Mouse (Mus musculus): ENCODE data around the gene Mical3. TPM values are rescaled to one million over a fixed set of nuclear protein-coding genes. Genes with fewer than 3 reads are reported as not detected.

The Mical3 gene
- polyA plus RNA-seq, 1 experiment from 2014 or later = 6.7 TPM

DNA sequence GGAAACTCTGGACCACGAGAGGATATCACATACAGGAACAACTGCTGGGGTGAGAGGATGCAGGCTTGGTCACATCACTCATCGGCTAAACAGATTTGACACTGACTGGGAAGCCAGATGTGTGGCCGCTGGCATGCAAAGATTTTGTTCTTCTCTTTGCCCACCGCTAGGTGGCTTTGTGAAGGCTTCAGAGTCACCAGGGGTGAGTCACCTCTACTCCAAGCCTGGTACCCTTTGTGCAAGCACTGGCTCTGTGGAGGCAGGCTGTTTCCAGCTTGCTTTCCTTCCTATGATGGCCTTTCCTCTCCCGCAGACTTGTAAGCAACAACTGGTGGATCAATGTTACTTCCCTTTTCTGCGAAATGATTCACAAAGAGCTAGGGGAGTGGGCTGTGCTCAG lies 149.3 kb downstream of the Mical3 start:
- 60% methylated on average over 6 of the region's 6 CpGs for WGBS
- no peak for ATAC-seq

GRCm38 (mm10) chr6:120978019-120978621 lies 152.7 kb downstream of the Mical3 start:
- WGBS = 26% methylated on average over 18 of the region's 18 CpGs

More for the DNA sequence above, 149.3 kb downstream of the Mical3 start:
- no peak overlapping the region for H3K9ac ChIP-seq
- H3K36me3 ChIP-seq = peaks cover 6% of the 10 kb centered on the region; the same call in 1 of the 2 replicates
- peaks cover 18% of the 10 kb centered on the region for H3K4me1 ChIP-seq (replicated peaks)
- no peaks in the 10 kb centered on the region for H3K9me3 ChIP-seq
- no peak overlapping the region for H3K27ac ChIP-seq
- no peaks in the 10 kb centered on the region for H3K27me3 ChIP-seq (replicated peaks)
- H3K4me3 ChIP-seq (replicated peaks) = no peak overlapping the region
- no peak overlapping the region for H3K4me2 ChIP-seq (replicated peaks)

GRCm38 (mm10) chr6:120976991-120977390 lies 153.8 kb downstream of the Mical3 start:
- Histone ChIP-seq H3K4me2 (replicated peaks) (no peak overlapping the region), H3K9ac (no peak overlapping the region), H3K36me3 (peaks cover 6% of the 10 kb centered on the region; the same call in 1 of the 2 replicates), H3K27me3 (replicated peaks) (no peaks in the 10 kb centered on the region), H3K9me3 (no peaks in the 10 kb centered on the region), H3K4me3 (replicated peaks) (no peak overlapping the region), H3K27ac (no peak overlapping the region), H3K4me1 (replicated peaks) (peaks cover 18% of the 10 kb centered on the region)
- WGBS = 61% methylated on average over 11 of the region's 11 CpGs
- ATAC-seq = no peak

More at GRCm38 (mm10) chr6:120978019-120978621, 152.7 kb downstream of the Mical3 start:
- peak overlapping the region; percentile 44 for H3K27ac ChIP-seq
- peaks cover 18% of the 10 kb centered on the region for H3K4me1 ChIP-seq (replicated peaks)
- H3K9ac ChIP-seq = no peak overlapping the region
- no peak overlapping the region for H3K4me2 ChIP-seq (replicated peaks)
- no peaks in the 10 kb centered on the region for H3K27me3 ChIP-seq (replicated peaks)
- no peaks in the 10 kb centered on the region for H3K9me3 ChIP-seq
- peaks cover 6% of the 10 kb centered on the region; the same call in 1 of the 2 replicates for H3K36me3 ChIP-seq
- peak; percentile 46 for ATAC-seq
- no peak overlapping the region for H3K4me3 ChIP-seq (replicated peaks)

DNA sequence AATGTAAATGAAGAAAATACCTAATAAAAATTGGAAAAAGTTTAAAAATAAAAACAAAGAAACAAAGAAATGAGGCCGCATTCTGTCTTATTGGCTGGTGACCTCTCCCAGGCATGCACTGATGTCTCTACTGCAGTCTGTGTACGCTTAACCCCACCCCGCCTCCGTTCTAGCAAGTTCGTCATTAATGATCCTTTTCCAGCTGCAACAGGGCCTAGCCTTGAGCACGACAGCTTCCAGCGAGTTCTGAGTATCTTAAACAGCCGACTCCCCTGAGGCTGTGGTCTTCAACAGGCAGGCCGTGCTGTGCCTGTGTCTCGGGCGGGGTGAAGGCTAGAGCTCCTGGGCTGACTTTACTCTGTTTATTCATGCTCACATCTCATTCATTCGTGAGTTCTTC lies 154.7 kb downstream of the Mical3 start:
- Histone ChIP-seq H3K27me3 (replicated peaks) (no peaks in the 10 kb centered on the region), H3K4me3 (replicated peaks) (no peak overlapping the region), H3K36me3 (peaks cover 4% of the 10 kb centered on the region; the same call in 1 of the 2 replicates), H3K27ac (no peak overlapping the region), H3K9ac (no peak overlapping the region), H3K9me3 (no peaks in the 10 kb centered on the region), H3K4me2 (replicated peaks) (no peak overlapping the region), H3K4me1 (replicated peaks) (peaks cover 18% of the 10 kb centered on the region)
- 61% methylated on average over 12 of the region's 12 CpGs for WGBS
- ATAC-seq = no peak

DNA sequence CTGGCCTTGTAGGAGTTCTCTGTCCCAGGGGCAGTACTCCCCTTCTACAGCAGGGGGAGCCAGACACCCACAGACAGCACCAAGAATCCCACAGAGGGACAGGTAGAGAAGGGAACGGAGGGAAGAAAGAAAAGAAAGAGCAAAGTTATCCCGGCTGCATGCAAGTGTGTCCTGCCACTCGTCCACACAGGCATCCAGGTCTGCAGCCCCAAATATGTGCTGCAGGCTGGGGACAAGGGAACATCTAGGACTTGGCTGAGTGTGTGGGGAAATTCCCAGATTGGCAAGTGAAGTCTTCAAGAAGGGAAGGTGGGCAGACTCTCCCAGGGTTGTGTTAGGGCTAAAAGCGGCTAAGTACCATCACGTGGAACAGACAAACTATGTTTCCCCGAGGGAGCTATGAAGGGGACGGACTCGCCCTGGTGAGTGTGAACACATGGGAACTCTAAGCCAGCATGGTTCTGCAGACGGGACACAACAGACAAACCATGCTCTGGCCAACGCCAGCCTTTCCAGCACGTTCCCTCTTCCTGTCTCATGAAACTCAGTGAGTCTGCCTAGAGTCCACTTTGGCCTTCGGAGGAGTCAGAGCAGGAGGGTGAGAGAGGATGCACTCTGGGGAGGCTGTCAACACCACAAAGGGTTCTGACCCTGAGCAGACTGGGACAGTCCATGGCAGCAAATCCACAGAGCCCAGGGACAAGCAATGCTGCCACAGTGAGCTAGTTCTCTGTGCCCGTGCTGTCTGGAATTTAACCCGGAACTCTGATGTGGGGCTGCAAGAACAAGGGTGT lies 158.8 kb downstream of the Mical3 start:
- peak; percentile 83 for ATAC-seq
- Histone ChIP-seq H3K4me2 (replicated peaks) (no peak overlapping the region), H3K27me3 (replicated peaks) (no peaks in the 10 kb centered on the region), H3K36me3 (no peaks in the 10 kb centered on the region), H3K9me3 (no peaks in the 10 kb centered on the region), H3K9ac (no peak overlapping the region), H3K4me1 (replicated peaks) (peaks cover 3% of the 10 kb centered on the region; the same call in 1 of the 2 replicates), H3K4me3 (replicated peaks) (no peak overlapping the region), H3K27ac (no peak overlapping the region)
- 66% methylated on average over 14 of the region's 14 CpGs for WGBS

- no peaks in the 10 kb centered on the region for H3K9me3 ChIP-seq
- H3K4me1 ChIP-seq (replicated peaks) = no peaks in the 10 kb centered on the region
- no peak overlapping the region for H3K9ac ChIP-seq
- WGBS = 66% methylated on average over 8 of the region's 8 CpGs
- no peak overlapping the region for H3K27ac ChIP-seq
- no peaks in the 10 kb centered on the region for H3K36me3 ChIP-seq
- H3K4me3 ChIP-seq (replicated peaks) = no peak overlapping the region
- H3K27me3 ChIP-seq (replicated peaks) = no peaks in the 10 kb centered on the region
- ATAC-seq = no peak; the same call in 1 of the 2 replicates
- H3K4me2 ChIP-seq (replicated peaks) = no peak overlapping the region
Measured at GRCm38 (mm10) chr6:120970939-120971796, 159.6 kb downstream of the Mical3 start.

DNA sequence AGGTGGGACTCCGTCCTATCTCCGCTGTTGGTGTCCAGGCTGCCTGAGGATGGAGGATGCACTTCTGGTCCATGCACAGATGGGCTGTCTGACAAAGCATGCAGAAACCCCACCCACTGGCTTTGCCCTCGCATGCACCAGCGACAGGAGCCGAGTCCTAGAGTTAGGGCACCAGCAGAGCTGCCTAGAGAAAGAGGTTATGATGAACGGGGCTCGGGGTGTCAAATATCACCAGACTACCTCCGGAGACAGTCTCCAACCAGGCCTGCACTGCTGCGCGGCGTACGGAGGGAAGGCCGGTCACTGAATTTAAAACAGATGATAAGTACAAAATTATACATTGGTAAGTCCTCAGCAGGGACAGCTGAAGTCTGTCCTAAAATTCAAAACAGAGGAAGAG lies 165.0 kb downstream of the Mical3 start:
- Histone ChIP-seq H3K9me3 (no peaks in the 10 kb centered on the region), H3K27ac (no peak overlapping the region), H3K36me3 (no peaks in the 10 kb centered on the region), H3K9ac (no peak overlapping the region), H3K4me3 (replicated peaks) (no peak overlapping the region), H3K4me2 (replicated peaks) (no peak overlapping the region), H3K27me3 (replicated peaks) (no peaks in the 10 kb centered on the region), H3K4me1 (replicated peaks) (no peaks in the 10 kb centered on the region)
- ATAC-seq = no peak
- WGBS = 48% methylated on average over 13 of the region's 13 CpGs

GRCm38 (mm10) chr6:120964179-120964578 lies 166.6 kb downstream of the Mical3 start:
- Histone ChIP-seq H3K27ac (no peak overlapping the region), H3K36me3 (no peaks in the 10 kb centered on the region), H3K9me3 (no peaks in the 10 kb centered on the region), H3K9ac (no peak overlapping the region), H3K4me2 (replicated peaks) (no peak overlapping the region), H3K4me3 (replicated peaks) (no peak overlapping the region), H3K4me1 (replicated peaks) (no peaks in the 10 kb centered on the region), H3K27me3 (replicated peaks) (no peaks in the 10 kb centered on the region)
- no peak for ATAC-seq
- 94% methylated on average over 3 of the region's 3 CpGs for WGBS

DNA sequence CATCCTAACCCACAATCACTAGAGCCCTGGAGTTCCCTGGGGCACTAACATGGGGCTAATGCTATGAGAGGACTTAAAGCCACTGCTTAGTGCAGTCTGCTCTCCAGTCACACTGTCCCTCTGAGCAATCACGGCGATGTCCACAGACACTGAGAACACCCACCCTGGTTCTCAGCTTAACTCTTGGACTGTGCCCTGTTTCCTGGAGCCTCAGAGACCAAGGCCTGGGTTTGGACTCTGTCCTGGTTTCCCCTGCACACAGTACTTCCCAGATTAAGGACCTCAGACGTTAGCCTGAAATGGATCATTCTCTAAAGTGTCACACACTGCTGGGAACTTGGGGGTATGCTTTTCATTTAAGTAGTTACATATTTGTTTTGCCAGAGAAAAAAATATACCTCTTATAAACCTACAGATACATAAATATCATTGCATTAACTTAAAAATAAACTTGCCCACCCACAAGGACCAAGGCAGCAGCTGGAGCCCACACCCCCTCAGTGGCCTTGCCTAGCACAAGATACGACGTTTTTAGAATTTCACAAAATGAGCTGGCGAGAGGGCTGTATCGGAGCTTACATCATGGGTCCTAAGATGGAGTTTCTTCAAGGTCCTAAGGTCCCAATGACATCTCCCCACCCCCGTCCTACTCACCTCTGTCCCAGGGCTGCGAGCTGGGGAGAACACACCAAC lies 170.3 kb downstream of the Mical3 start:
- no peak overlapping the region for H3K4me2 ChIP-seq (replicated peaks)
- no peak for ATAC-seq
- H3K4me3 ChIP-seq (replicated peaks) = no peak overlapping the region
- H3K9me3 ChIP-seq = no peaks in the 10 kb centered on the region
- H3K27me3 ChIP-seq (replicated peaks) = no peaks in the 10 kb centered on the region
- H3K4me1 ChIP-seq (replicated peaks) = no peaks in the 10 kb centered on the region
- WGBS = 85% methylated on average over 9 of the region's 9 CpGs
- H3K27ac ChIP-seq = no peak overlapping the region
- H3K9ac ChIP-seq = no peak overlapping the region
- H3K36me3 ChIP-seq = peaks cover 6% of the 10 kb centered on the region; the same call in 1 of the 2 replicates

DNA sequence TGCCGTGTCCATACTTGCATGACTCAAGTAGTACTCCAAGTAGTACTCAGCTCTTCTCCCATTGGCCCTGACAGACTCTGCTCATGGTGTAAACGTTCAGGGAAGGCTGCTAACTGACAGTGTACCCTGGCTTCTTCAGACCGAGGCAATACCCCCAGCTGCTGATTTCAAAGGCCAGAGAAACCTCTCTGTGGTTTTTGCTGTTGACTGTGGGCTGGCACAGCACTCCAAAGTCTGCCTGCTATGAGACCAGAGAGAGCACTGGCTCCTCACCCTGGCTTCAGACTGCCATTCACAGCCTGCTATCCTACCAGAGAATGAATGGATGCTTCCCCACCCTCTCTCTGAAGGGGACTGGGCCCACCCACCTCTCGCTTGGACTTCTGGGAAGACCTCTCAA lies 173.5 kb downstream of the Mical3 start:
- no peak for ATAC-seq
- 75% methylated on average over 4 of the region's 4 CpGs for WGBS
- H3K4me2 ChIP-seq (replicated peaks) = no peak overlapping the region
- no peak overlapping the region for H3K4me3 ChIP-seq (replicated peaks)
- no peak overlapping the region for H3K9ac ChIP-seq
- H3K27ac ChIP-seq = no peak overlapping the region
- peaks cover 6% of the 10 kb centered on the region; the same call in 1 of the 2 replicates for H3K36me3 ChIP-seq
- H3K27me3 ChIP-seq (replicated peaks) = no peaks in the 10 kb centered on the region
- H3K9me3 ChIP-seq = no peaks in the 10 kb centered on the region
- no peaks in the 10 kb centered on the region for H3K4me1 ChIP-seq (replicated peaks)

GRCm38 (mm10) chr6:120956259-120957161 lies 174.3 kb downstream of the Mical3 start:
- Histone ChIP-seq H3K4me1 (replicated peaks) (no peaks in the 10 kb centered on the region), H3K27ac (no peak overlapping the region), H3K36me3 (peaks cover 6% of the 10 kb centered on the region; the same call in 1 of the 2 replicates), H3K27me3 (replicated peaks) (no peaks in the 10 kb centered on the region), H3K4me2 (replicated peaks) (no peak overlapping the region), H3K4me3 (replicated peaks) (no peak overlapping the region), H3K9me3 (no peaks in the 10 kb centered on the region), H3K9ac (no peak overlapping the region)
- peak; percentile 47; the same call in 1 of the 2 replicates for ATAC-seq
- 88% methylated on average over 11 of the region's 11 CpGs for WGBS
